Mouse (Mus musculus): ENCODE results near the gene Kif14. TPM values are rescaled to one million over a fixed set of nuclear protein-coding genes. Genes with fewer than 3 reads are reported as not detected.

Kif14 gene
- polyA plus RNA-seq, 1 experiment, result 0.54 TPM

Other genes starting within 250 kb of the Kif14 start
- gene Inava, start 232.1 kb upstream of the Kif14 start, polyA plus RNA-seq (2012; rRNA removed), result 22.4 and 24.3 TPM in 2 replicates
- 0.06 and 0.10 TPM in 2 replicates for gene Gpr25, start 205.5 kb upstream of the Kif14 start, polyA plus RNA-seq (2012; rRNA removed)
- gene Camsap2, start 120.2 kb upstream of the Kif14 start, polyA plus RNA-seq (2012; rRNA removed), result 18.6 and 23.7 TPM in 2 replicates
- gene Ddx59, start 51.1 kb upstream of the Kif14 start, polyA plus RNA-seq (2012; rRNA removed), result 8.2 and 9.6 TPM in 2 replicates
- gene Zfp281, start 158.6 kb downstream of the Kif14 start, polyA plus RNA-seq (2012; rRNA removed), result 8.5 and 11.4 TPM in 2 replicates